Mouse (Mus musculus): ENCODE data around the gene Apba2.

The Apba2 gene

DNA sequence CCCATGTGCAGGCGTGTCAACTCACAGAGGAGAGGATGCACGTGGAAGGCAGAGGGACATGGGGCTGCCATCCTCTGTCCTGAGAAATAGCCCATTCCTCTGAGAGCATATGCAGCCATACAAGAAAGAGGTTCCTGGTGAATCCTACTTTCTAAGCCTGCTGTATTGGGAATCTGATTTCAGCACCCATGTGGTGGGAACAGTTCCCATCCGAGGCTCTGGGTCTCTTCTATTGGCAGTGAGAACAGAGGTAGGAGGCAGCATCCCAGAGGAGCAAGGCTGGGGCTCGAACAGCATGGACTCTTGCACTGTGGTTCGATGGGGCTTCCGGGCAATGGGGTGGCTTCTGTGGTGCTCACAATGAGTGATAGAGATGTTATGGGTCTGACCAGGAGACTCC, 93.8 kb downstream of the Apba2 start:
- DNase-seq, result no peak

DNA sequence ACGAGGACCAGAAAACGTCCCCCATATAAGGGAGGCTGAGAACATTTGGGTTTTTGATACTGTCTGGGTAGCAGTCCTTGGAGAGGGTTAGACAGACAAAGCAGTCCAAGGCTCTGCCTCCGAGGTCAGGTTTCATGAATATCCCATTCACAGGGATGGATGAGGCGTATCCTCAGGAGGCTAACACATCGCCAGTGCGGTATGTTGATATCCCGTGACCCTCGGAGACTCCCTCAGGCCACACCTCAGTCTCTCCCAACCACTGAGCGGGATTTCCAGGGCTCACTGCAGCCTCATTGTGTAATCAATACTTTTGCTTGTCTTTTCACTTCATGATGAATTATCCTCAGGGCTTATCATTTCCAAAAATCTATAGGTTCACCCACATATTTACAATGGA, 95.1 kb downstream of the Apba2 start:
- no peak for DNase-seq

DNA sequence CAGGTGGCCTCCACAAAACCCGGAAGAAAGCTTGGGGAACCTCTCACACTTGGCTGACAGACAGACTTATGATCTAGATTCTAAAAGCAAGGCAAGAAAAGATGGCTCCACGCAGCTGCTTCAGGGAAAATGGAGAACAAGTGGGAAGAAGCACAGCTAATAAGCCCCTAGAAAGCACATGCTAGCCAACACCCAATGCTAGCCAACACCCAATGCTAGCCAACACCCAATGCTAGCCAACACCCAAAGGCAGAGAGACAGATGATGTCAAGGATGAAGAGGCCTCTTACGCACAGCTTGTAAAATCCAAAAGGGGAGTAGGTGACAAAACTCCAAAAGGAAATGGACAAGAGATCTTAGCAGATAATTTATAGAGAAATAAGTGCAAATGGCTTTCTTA, 108.4 kb downstream of the Apba2 start:
- no peak for DNase-seq

DNA sequence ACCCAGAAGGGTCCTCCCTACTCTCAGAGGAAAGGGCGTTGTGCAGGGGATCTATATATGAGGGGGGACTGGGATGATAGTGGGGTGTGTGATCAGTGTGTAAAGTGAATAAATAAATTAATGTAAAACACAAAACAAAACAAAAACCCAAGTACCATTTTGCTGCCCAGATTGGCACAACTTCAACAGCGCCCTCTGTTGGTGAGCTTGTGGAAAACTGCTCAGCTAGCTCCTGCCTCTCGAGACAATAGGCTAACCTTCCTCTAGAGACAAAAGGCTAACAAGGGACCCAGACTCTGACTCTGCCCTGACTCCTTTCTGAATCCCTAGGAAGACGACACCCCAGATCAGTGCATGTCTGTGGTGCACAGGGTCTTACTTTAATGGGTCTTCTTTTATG, 109.4 kb downstream of the Apba2 start:
- DNase-seq, result no peak

DNA sequence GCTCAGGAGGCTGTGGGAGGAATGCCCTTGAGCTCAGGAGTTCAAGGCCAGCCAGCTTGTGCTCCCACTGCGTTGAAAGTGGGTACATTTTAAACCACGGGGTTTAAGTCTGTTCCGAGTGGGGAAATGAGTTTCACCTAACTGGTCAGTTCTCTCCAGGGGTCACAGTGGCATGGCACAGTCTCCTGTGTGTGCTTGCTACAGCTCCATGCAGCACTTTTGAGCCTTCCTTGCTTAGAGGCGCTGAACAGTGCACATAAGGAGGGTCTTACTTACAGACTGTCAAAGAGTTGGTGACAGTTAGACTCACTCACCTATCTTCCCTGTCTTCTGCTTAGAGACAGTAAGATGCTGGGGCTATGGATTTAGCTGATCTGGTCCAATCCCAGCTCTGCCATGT, 117.8 kb downstream of the Apba2 start:
- no peak for DNase-seq

DNA sequence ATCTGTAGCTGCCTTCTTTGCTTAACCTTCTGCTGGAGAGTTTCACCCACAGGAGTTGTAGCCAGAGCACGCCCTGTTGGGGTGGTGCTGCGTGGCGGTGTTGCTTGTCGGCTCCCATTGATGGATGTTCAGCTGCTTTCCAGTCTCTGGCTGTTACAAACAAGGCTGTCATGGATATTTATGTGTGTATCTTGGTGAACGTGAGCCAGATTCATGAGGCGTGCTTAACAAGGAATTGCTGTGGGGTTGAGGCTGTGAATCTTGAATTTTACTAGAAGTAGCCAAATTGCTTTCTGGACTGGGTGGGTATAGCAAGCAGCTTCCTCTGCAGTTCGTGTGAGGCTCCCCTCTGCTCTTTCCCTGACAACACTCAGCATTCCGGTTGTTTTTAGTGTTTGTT, 125.0 kb downstream of the Apba2 start:
- DNase-seq, result no peak

DNA sequence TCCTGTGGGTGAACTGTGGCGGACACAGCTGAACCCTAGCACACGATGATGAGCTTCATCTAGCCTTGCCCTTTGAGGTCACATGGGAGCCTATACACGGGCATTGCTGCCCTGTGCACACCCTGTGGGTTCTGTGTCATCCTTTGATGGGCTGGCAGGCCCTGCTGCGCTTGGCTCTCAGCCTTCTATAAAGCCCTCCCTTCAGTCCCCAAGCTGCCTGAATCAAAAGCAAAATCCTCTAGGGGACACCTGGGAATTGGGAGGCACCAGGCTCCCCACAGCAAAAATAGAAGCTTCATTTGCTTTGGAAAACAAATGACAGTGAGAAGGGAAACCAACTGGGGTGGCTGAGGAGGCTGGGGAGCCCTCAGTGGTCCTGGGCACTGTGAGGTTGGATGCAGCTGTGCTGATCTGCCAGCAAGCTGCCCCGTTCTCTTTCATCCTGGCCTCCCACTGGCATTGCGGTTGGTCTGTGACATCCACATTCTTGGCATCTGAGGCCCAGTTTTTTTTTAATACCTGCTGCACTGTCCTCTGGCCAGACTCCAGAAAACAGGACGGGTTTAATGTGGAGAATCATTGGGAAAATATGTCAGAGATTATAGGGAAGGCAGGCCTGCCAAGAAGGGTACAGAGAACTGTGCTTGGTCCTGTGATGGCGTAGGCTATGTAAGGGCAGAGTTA, 126.6 kb downstream of the Apba2 start:
- no peak for DNase-seq

DNA sequence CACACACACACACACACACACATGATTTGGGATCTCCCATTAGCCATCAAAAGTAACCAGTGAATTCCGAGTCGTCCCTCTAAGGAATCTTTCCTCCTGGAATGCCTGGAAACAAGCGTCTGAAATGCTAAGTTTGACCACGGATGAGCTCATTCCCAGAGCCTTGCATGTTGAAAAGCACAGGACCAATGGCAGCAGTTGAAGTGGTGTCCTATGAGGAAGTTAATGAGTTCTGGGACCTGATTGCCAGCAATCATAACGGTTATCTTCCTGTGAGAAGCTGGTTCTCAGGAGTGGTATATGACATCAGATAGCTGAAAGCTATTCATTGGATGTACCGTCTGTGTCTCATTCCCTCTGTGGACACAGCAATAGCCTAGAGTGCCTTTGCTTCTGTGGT, 129.2 kb downstream of the Apba2 start:
- no peak for DNase-seq

DNA sequence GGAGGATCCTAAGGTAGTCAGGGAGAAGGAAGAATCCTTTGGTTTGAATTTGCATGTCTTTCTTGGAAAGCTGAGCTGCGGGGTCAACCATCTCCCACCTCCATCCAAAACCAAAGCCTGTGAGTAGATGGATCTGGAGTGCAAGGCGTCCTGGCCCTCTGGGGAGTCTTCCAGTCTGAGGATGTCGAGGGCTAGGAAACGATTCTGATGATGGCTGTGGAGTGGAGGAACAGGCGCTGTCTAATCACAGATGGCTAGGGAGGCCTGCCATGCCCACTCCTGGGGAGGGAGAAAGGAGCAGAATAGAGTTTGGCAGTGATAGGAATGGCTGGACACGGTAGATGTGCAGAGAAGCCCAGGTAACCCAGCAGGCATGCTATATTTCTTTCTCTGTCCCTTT, 129.6 kb downstream of the Apba2 start:
- no peak for DNase-seq

DNA sequence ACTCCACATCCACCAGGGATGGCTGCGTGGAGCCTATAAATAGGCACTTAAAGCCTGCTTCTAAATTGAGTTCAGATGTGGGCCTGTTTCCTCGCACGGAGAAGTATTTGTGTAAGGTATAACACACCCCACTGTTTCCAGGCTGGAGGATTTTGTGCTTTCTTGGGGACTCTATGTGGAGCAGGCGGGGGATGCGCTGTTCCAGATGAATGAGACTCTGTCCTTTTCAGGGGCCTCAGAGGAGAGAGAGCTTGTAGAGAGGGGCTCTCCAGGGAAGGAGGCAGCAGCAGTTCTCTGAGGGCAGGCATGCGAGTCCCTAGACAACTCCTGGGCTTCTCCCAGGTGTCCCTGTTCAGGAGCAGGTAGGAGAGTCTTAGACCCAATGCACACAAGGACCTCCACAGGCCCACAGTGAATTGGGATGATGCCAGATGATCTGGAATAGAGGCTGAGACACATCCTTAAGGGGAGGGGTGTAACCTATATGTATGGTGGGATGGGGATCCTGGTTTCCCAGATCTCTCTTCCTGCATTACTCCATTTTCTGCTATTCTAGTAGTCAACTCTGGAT, 130.4 kb downstream of the Apba2 start:
- DNase-seq, result no peak

DNA sequence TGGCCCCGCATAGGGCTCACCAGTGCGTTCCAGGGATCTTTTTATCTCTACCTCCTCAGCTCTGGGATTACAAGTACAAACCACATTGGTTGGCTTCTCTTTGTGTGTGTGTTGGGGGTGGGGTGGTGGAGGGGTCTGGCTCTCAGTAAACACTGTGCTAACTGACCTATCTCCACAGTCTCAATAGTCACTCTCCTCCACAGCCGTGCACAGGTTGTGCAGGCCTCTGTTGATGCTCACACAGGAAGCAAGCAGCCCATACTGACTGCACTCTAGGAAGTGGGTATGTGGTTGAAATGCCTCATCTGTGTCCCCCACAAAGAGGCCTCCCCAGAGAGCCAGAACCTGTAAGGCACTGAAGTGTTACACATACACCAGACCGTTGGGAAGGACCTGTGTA, 131.7 kb downstream of the Apba2 start:
- no peak for DNase-seq

DNA sequence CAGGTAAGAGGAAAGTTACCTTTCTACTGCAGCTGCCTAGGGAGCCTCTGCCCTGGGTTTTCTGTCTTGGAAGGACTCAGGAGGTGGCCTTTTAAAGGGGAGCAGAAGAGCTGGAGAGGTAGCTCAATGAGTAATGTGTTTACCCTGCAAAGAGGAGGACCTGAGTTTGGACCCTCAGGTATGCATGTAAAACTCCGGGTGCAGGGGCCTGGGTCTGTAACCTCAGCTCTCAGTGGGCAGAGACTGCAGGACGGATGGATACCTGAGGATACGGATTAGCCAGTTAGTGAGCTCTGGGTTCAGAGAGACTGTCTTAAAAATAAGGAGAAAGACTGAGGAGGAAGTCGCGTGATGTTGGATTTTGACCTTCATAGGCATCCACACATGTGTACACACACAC, 132.4 kb downstream of the Apba2 start:
- no peak for DNase-seq

DNA sequence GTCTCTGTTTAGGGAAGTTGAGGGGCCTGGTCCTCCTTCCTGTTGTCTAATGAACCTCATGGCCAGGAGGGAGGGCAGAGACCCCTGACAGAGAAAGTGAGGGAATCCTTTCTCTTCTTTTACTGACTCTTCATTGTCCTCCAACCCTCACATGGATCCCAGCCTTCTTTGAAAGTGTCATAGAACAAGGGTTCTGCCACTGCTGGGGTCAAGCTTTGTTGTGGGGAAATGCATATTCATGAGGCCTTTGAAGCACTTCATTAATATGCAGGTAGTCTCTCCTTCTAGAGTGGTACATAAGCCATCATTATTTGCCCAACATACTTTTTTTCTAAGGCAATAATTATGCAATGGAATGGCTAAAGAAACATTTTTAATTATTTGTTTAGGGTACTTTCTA, 133.0 kb downstream of the Apba2 start:
- DNase-seq, result no peak

DNA sequence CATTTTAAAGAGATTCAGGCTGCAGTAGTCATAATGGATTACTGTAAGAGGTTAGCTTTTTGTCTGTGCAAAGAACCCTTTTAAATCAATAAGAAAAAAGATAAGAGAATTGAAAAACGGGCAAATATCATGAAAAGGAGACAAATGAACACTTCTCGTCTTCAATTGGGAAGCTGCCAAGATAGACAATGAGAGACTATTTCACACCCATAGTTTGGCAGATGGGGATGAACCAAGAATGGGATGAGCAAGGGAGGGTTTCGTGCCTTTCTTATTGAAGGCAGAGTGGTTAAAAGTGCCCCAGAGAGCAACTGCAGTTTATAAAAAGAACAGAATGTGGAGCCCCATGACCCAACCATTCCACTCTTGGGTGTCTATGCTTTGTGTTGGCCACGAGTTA, 137.4 kb downstream of the Apba2 start:
- no peak for DNase-seq

DNA sequence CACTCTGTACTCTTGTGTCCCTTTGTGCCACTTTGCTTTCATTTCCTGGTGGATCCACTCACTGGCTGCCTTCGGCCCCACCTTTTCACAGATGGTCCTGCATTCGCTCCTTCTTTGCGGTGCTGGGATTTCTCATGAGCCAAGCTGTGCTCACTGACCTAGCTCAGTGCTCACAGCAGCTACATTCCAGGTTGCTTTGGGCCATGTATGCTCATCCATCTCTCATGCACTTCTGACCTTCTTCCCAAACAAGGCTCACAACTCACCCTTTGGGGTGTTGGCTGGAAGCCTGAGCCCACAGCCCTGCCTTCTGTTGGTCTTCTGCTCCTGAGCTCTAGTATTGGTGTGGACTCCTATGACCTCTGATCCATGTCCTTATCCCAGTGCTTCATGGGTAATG, 139.1 kb downstream of the Apba2 start:
- DNase-seq, result no peak

DNA sequence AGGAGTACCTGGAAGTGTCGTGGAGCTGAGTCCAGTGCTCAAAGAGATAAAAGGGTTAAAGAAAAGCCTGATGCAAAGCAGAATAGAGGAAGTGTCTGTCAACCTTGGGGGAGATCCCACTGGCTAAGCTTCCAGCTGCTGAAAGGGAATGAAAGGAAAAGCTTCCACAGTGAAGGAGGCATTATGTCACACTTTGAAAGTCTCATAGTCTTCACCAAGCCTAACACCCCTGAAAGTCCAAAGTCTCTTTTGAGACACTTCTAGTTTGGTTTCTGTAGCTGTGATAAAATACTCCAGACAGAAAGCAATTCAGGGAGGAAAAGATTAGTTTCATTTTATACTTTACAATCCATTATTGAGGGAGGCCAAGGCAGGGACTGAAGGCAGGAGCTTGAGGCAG, 141.4 kb downstream of the Apba2 start:
- no peak for DNase-seq

DNA sequence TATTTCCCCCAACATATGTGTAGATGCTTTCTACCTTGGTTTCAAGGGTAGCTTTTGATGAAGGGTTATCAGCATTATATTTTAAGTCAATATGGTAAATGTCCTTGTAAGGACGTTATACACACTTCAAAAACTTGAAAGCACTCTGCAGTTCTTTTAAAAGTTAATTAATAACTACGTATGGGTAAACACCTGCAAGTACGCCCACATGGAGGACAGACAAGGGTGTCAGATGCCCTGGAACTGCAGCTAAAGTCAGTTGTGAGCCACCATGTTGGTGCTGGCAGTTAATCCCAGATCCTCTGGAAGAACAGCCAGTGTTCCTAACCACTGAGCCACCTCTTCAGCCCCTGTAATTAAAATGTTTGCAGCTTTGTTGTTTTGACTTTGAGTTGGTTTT, 144.0 kb downstream of the Apba2 start:
- no peak for DNase-seq

DNA sequence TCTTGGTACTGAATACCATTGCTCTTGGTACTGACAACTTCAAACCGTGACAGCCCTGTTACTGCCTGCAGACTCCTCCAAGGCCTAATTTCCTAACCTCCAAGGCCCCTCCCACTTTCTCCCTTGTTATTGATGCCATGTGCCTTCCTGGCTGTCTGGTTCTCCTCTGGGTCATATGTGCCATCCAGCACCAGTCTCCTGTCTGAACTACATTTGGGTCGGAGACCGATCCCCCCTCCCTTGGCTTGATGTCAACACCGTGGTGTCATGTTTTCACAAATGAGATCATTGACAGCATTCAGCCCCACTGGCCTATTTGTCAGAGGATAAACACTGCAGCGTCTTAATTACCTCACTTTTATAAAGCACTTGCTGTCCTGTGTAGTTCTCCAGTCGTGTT, 144.5 kb downstream of the Apba2 start:
- no peak for DNase-seq

DNA sequence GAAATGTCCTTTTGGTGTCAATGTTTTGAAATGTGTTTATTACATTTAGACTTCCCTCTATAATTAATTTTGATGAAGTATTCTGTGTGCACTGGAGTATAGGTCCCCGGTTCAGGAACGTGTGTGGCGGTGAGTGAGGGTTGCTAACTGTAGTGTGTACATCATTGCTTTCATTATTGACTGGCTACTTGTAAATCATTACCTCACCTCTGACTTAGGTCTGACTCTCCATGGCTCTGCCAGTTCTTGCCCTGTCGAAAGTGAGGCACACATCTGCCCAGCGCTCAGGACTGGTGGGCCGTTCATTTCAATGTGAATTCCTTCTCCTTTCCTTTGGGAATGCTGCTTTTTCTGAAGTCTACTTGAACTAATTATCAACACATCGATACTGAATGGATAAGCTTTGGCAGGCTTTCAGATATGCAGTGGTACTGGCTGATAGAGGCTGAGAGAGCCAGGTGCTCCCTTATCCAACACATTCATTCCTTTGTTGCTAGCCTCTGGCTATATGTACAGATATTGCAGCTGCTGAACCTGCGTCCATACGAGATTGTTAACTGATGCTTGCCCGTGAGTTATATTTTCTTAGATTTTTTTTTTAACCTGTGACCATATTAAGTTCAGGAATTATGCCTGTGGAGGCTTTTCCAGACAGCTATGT, 147.6 kb downstream of the Apba2 start:
- DNase-seq, result no peak

DNA sequence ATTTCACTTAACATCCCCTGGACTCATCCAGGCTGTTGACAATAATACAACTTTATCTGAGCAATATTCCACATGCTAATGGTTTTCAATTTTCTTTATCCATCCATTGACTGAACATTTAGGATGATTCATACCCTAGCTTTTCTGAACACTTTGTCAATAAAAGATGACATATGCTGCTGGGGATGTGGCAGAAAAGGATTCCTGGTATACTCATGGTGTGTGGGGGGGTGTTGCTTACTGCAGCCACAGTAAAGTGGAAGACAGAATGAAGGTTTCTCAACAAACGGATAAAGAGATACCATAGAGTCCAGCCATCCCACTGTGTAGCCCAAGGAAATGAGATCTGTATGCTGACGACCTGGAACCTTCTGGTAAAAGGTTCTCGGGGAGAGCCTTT, 150.5 kb downstream of the Apba2 start:
- no peak for DNase-seq

DNA sequence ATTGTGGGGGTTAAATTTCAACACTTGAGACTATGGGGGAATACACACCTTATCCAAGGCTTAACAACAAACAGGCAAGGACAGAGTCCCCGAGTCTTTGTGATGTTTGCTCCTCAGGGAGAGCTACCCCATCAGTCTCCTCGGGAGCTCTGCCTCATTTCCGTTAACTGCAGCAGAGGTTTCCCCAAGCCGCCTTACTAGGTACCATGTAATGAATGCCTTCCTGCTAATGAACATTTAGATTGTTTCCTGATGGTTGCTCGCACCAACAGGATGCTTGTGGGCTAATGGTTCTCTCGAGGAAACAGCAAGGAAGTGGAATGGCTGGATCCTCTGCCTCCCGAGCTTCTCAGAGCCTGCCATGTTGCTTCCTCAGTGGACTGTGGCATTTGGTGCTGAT, 155.3 kb downstream of the Apba2 start:
- no peak for DNase-seq

DNA sequence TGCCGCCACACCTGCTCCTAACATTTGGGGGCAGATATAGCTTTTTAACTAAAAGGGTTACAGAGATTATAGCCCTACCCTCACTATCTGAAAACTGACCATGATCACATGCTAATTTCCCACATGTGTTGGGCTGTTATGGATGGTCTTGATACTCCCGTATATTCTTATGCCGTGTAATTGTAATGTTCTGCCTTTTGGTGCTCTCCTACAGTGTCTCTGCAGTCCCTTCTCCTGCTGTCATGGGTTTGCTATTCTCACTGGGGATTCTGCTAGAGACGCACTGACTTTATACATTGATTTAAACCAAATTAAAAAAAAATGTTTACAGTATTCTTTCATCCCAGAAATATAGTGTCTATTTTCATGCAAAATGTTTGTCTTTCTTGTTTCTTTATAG, 157.4 kb downstream of the Apba2 start:
- no peak for DNase-seq

DNA sequence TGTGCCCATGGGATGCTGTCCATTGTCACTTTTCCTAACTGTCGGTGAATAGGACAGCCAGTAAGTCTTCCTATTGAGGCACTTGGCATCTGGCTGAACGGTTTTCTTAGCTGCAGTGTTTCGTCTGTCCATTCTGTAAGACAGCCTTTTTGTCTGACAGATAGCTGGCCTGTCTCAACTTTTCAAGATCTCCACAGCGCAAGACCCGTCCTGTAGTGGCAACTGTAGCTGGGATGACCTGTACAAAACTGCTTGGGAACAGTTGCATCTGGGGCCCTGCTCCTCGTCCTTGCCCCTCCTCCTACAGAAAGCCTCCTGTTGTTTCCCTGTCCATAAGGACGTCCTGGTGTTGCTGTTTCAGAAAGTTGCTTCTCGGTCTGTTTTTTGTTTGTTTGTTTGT, 157.8 kb downstream of the Apba2 start:
- no peak for DNase-seq

DNA sequence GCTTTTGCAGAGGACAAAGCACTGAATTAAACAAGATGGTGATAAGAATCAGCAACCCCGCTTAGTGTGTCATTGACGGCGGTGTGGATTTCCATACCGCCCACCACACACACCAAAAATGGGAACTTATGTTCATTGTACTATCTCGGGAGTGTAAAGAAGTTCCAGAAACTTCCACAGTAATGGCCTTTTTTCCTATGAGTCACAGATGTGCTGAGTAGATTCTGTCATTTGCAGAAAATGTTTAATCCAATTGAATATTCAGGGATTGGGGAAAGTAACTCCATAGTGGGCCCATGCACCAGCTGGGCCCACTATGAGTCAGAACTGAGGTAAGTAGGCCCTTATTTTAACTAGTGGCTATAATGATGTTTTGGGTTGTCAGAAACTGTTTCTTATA, 161.0 kb downstream of the Apba2 start:
- DNase-seq, result no peak

DNA sequence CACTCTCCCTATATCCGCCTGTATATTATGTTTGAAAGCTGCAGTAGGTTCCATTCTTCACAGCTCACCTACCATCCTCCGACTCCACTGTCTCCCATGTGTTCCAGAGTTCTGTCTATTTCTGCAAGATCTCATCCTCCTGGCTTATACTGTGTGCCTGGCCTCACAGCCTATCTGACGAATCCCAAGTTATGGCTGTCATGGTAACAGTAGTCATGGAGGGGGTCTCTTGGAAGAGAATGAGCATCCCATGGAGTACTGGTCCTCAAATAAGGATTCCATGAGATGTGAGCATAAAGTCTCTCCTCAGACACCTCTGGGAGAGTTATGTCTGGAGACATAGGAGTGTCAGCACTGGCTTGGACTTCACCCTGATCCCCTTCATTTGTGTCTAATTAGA, 162.1 kb downstream of the Apba2 start:
- no peak for DNase-seq
